Mouse (Mus musculus): ENCODE measurements around the gene Mdm2. TPM values are rescaled to one million over a fixed set of nuclear protein-coding genes. Genes with fewer than 3 reads are reported as not detected.

Mdm2 gene
- polyA plus RNA-seq, 1 experiment from 2014 or later = 63.1 TPM

DNA sequence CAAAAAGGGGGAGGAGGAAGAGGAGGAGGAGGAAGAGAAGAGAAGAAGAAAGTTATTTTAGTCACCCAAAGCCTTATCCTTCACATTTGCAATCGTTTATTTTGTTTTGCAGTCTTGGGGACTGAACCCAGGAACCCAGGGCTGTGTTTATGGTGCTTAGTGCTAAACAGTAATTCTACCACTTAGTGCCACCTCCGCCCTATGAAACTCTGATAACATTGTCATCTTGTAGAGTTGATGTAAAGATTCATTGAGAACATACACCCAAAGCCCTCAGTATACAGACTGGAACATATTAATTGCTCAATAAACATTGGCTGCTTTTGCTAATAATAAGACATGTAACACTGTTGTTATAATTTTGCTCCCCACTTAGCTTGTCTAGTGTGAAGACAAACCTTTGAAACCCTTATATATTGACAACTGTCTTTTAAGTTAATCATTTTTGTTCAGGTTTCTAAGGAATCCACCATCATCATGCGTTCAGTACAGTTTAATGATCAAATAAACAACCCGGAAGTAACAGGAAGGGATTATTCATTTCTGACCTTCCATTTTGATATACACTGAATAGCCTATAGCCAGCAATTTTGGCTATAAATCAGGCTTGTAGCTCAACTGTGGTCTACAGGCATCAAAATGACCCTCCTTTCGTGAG, 31.4 kb downstream of the Mdm2 start:
- Histone ChIP-seq H3K4me3 (ENCODE audit: low read depth, low read length) (no peak overlapping the region), H3K9me3 (ENCODE audit: control insufficient read depth, low read length) (no peaks in the 10 kb centered on the region), H3K27me3 (ENCODE audit: control insufficient read depth, insufficient read depth, low read length) (no peaks in the 10 kb centered on the region), H3K4me2 (ENCODE audit: low read depth, severe bottlenecking) (no peak overlapping the region), H3K36me3 (ENCODE audit: control insufficient read depth, insufficient read depth, low read length) (no peaks in the 10 kb centered on the region), H3K9ac (ENCODE audit: low read length) (no peak overlapping the region), H3K4me1 (ENCODE audit: control insufficient read depth, insufficient read depth, low read length) (peaks cover 8% of the 10 kb centered on the region; the same call in 1 of the 2 replicates), H3K27ac (replicated peaks; ENCODE audit: low read depth, low read length) (no peak overlapping the region)
- DNase-seq (ENCODE audit: low spot score) (no peak), ATAC-seq (ENCODE audit: insufficient number of reproducible peaks, low FRiP score, low TSS enrichment, low read depth) (no peak)
- 87% methylated on average over 5 of the region's 5 CpGs for WGBS

DNA sequence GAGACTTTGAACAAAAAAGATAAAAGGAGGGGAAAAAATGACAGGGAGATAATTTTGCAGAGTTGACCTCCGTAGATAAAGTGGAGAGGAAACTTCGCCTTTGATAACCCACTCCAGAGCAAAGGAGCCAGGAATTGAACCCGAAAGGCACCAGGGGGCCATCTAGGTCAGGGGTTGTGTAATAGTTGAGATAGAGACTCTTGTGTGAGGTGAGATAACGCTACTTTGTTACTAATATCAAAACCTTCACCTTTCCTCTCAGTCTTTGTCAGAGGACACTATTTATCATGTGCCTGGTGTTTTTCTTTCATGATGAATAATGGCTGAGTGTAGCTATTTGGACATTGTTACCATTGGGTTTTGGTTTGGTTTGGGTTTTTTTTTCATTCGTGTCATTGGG, 32.2 kb downstream of the Mdm2 start:
- no peak overlapping the region for H3K27ac ChIP-seq (replicated peaks; ENCODE audit: low read depth, low read length)
- no peak overlapping the region for H3K9ac ChIP-seq (ENCODE audit: low read length)
- no peak overlapping the region for H3K4me3 ChIP-seq (ENCODE audit: low read depth, low read length)
- H3K9me3 ChIP-seq (ENCODE audit: control insufficient read depth, low read length) = no peaks in the 10 kb centered on the region
- DNase-seq (ENCODE audit: low spot score) (no peak), ATAC-seq (ENCODE audit: insufficient number of reproducible peaks, low FRiP score, low TSS enrichment, low read depth) (no peak)
- H3K27me3 ChIP-seq (ENCODE audit: control insufficient read depth, insufficient read depth, low read length) = no peaks in the 10 kb centered on the region
- H3K4me2 ChIP-seq (ENCODE audit: low read depth, severe bottlenecking) = no peak overlapping the region
- 77% methylated on average over 5 of the region's 5 CpGs for WGBS
- H3K36me3 ChIP-seq (ENCODE audit: control insufficient read depth, insufficient read depth, low read length) = no peaks in the 10 kb centered on the region
- H3K4me1 ChIP-seq (ENCODE audit: control insufficient read depth, insufficient read depth, low read length) = peaks cover 8% of the 10 kb centered on the region; the same call in 1 of the 2 replicates

DNA sequence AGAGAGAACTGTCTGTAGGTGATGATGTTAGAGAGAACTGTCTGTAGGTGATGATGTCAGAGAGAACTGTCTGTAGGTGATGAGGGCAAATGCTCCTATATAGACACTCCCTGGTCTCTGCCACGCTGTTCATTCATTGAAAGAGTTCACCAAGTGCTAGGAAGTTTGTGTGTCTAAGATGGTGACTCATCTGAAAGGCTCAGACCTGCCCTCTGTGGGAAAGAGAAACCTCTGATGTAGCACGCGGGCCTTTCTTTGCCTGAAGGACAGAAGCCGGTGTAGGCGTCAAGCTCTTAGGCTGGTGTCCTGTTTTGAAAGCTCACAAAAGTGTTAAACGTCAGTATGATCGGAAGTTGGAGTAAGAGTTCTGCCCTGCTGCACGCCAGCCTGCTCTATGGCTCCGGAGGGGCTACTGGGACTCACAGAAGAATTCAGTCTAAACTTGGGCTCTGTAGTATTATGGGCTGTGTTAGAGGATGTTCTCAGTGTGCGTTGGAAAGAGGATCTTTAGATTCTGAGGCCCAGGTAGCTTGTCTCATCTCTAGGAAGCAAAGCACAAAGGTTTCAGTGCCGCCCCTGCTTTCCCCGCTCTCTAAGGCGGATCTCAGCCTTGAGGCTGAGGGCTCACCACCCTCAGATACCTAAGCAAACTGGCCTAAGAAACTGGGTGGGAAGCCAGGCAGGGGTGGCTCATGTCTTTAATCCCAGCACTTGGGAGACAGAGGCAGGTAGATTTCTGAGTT, 32.9 kb downstream of the Mdm2 start:
- Histone ChIP-seq H3K36me3 (ENCODE audit: control insufficient read depth, insufficient read depth, low read length) (no peaks in the 10 kb centered on the region), H3K9me3 (ENCODE audit: control insufficient read depth, low read length) (no peaks in the 10 kb centered on the region), H3K27ac (replicated peaks; ENCODE audit: low read depth, low read length) (no peak overlapping the region), H3K4me1 (ENCODE audit: control insufficient read depth, insufficient read depth, low read length) (peaks cover 8% of the 10 kb centered on the region; the same call in 1 of the 2 replicates), H3K4me2 (ENCODE audit: low read depth, severe bottlenecking) (no peak overlapping the region), H3K27me3 (ENCODE audit: control insufficient read depth, insufficient read depth, low read length) (no peaks in the 10 kb centered on the region), H3K9ac (ENCODE audit: low read length) (0 out of 2 replicates have a peak overlapping the region, but pooled peaks have one; percentile 7), H3K4me3 (ENCODE audit: low read depth, low read length) (no peak overlapping the region)
- WGBS = 77% methylated on average over 13 of the region's 13 CpGs
- DNase-seq (ENCODE audit: low spot score) (no peak), ATAC-seq (ENCODE audit: insufficient number of reproducible peaks, low FRiP score, low TSS enrichment, low read depth) (no peak)

DNA sequence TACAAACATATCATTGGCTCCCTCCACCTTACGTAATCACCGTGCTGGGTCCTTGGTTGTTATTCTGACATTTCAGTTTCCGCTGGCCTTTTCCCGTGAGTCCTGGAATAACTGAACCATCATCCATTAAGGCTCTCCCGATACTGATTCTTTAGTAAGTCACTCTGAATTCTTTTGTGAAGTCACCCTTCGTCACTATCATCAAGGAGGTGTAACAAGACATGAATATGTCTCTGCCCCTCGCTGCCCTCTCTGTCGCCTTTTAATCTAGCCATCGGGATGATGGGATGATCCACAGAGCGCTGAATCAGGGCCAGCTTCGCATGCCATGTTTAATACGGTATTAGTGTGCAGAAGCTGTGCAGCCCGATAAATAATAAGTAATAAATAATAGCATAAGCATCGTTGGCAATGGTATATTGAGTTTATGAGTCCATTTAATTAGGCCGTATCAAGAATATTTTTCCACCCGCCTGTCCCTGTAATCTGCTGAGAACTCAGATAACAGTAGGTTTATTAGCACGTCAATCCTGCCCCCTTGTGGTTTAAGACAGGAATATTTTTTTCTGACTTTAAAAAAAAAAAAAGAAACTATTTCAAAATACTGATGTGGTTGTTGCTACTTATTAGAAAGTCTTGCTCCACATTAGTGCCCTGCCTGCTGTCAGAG, 33.8 kb downstream of the Mdm2 start:
- H3K4me3 ChIP-seq (ENCODE audit: low read depth, low read length) = no peak overlapping the region
- H3K4me2 ChIP-seq (ENCODE audit: low read depth, severe bottlenecking) = peak overlapping the region; percentile 33
- no peak overlapping the region for H3K9ac ChIP-seq (ENCODE audit: low read length)
- H3K27me3 ChIP-seq (ENCODE audit: control insufficient read depth, insufficient read depth, low read length) = no peaks in the 10 kb centered on the region
- 34% methylated on average over 17 of the region's 17 CpGs for WGBS
- peaks cover 8% of the 10 kb centered on the region; the same call in 1 of the 2 replicates for H3K4me1 ChIP-seq (ENCODE audit: control insufficient read depth, insufficient read depth, low read length)
- DNase-seq (ENCODE audit: low spot score) (no peak), ATAC-seq (ENCODE audit: insufficient number of reproducible peaks, low FRiP score, low TSS enrichment, low read depth) (no peak)
- H3K36me3 ChIP-seq (ENCODE audit: control insufficient read depth, insufficient read depth, low read length) = no peaks in the 10 kb centered on the region
- H3K9me3 ChIP-seq (ENCODE audit: control insufficient read depth, low read length) = no peaks in the 10 kb centered on the region
- no peak overlapping the region for H3K27ac ChIP-seq (replicated peaks; ENCODE audit: low read depth, low read length)

DNA sequence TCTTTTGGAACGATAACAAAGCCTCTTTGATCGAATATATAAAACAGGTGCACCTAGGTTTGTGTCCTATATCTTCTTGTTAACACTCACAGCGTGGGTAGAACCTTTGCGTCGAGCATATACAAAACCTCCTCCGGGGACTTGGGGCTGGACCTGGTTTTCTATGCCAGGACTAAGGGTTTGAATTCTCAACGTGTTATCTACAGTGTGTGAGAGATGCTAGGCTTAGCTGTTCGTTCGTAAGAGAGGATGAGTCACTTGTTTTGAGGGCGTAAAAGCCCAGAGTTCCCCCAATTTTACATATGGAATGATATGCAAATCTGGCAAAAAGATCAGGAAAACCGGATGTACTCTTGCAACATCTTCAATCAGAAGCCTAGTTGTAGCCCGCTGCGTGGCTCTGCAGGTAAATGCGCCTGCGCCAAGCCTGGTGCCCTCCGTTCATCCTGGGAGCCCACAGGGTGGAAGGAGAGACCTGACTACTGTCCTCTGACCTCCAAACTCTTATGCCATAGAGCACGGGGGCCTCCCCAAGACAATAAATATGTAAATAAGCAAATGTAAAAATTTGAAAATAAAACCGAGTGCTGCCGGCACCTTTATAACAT, 34.4 kb downstream of the Mdm2 start:
- Histone ChIP-seq H3K27ac (replicated peaks; ENCODE audit: low read depth, low read length) (no peak overlapping the region), H3K4me3 (ENCODE audit: low read depth, low read length) (0 out of 2 replicates have a peak overlapping the region, but pooled peaks have one; percentile 14), H3K9me3 (ENCODE audit: control insufficient read depth, low read length) (no peaks in the 10 kb centered on the region), H3K9ac (ENCODE audit: low read length) (no peak overlapping the region), H3K4me1 (ENCODE audit: control insufficient read depth, insufficient read depth, low read length) (peaks cover 8% of the 10 kb centered on the region; the same call in 1 of the 2 replicates), H3K27me3 (ENCODE audit: control insufficient read depth, insufficient read depth, low read length) (no peaks in the 10 kb centered on the region), H3K36me3 (ENCODE audit: control insufficient read depth, insufficient read depth, low read length) (no peaks in the 10 kb centered on the region), H3K4me2 (ENCODE audit: low read depth, severe bottlenecking) (peak overlapping the region; percentile 33)
- WGBS = 38% methylated on average over 19 of the region's 19 CpGs
- DNase-seq (ENCODE audit: low spot score) (no peak), ATAC-seq (ENCODE audit: insufficient number of reproducible peaks, low FRiP score, low TSS enrichment, low read depth) (no peak)

DNA sequence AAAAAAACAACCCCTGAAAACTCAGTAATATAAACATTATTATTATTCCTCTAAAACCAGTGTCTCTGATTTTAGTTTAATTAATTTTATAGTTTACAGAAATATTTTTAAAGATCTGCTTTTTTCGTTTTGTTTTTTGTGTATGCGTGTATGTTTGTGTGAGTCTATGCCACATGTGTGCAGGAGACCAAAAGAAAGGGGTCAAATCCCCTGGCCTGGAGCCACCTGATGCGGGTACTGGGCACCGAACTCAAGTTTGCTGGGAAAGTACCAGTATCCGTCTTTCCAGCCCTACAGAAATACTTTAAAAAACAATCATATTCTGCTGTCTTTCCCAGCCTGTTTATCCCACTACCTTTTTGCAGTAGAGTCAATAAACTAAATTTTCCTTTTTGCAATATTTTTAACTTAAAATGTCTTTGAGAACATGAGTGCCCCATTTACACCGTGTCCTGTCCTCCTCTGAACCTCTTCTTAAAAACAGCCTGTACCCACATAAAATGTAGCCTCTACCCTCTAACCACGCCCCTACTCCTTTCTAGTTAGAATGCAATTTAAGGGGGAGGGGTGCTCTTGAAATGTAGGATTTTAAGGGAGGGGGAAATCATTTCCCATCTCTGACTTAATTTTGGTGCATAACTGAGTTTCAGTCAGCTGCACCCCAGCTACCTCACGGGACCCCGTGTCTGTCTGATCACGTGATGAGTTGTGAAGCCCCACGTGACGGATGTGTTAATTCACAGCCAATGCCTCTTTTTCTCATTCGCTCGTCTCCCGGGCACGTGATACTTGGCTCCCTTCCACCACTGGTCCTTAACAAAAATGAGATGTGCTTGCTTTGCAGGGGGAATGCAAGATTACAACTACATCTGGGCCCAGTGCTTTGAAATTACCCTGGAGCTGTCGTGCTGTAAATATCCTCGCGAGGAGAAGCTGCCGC, 35.2 kb downstream of the Mdm2 start:
- Histone ChIP-seq H3K4me2 (ENCODE audit: low read depth, severe bottlenecking) (peak overlapping the region; percentile 33; the same call in 1 of the 2 replicates), H3K4me3 (ENCODE audit: low read depth, low read length) (0 out of 2 replicates have a peak overlapping the region, but pooled peaks have one; percentile 14), H3K9me3 (ENCODE audit: control insufficient read depth, low read length) (no peaks in the 10 kb centered on the region), H3K27ac (replicated peaks; ENCODE audit: low read depth, low read length) (no peak overlapping the region), H3K4me1 (ENCODE audit: control insufficient read depth, insufficient read depth, low read length) (peaks cover 10% of the 10 kb centered on the region; the same call in 1 of the 2 replicates), H3K36me3 (ENCODE audit: control insufficient read depth, insufficient read depth, low read length) (no peaks in the 10 kb centered on the region), H3K27me3 (ENCODE audit: control insufficient read depth, insufficient read depth, low read length) (no peaks in the 10 kb centered on the region), H3K9ac (ENCODE audit: low read length) (no peak overlapping the region)
- DNase-seq (ENCODE audit: low spot score) (peak; percentile 75), ATAC-seq (ENCODE audit: insufficient number of reproducible peaks, low FRiP score, low TSS enrichment, low read depth) (peak; percentile 70; the same call in 1 of the 2 replicates)
- 40% methylated on average over 20 of the region's 20 CpGs for WGBS

DNA sequence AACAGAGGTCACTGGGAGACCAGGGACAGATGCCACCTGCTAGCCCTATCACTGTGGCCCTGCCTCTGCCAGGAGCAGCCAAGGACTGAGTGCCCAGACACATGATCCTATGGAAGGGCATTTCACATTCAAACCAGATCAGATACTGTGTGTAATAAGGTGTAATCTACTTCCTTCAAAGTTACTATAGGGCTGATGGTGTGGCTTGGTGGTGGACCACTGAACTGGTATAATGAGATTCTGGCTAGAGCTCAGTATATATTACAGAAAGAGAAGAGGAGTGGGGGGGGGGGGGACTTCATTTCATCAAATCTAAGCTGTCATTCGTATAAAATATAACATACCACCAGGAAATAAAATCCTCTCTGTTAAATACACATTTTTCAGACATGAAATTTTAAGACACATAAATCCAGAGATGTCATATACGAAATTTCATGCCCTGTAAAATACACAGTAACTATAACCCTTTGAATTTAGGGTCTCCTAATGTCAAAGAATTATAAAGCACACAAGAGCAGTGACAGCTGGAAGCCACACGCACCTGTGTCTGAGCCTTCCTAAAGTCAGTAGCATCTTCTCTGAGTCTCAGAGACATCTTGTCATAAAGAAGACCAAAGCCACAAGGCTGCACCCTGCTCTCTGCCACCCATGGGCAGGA, 36.1 kb downstream of the Mdm2 start:
- Histone ChIP-seq H3K4me2 (ENCODE audit: low read depth, severe bottlenecking) (no peak overlapping the region), H3K27me3 (ENCODE audit: control insufficient read depth, insufficient read depth, low read length) (no peaks in the 10 kb centered on the region), H3K9ac (ENCODE audit: low read length) (no peak overlapping the region), H3K4me1 (ENCODE audit: control insufficient read depth, insufficient read depth, low read length) (peaks cover 12% of the 10 kb centered on the region), H3K27ac (replicated peaks; ENCODE audit: low read depth, low read length) (no peak overlapping the region), H3K9me3 (ENCODE audit: control insufficient read depth, low read length) (no peaks in the 10 kb centered on the region), H3K4me3 (ENCODE audit: low read depth, low read length) (no peak overlapping the region), H3K36me3 (ENCODE audit: control insufficient read depth, insufficient read depth, low read length) (no peaks in the 10 kb centered on the region)
- WGBS = 86% methylated on average over 3 of the region's 3 CpGs
- ATAC-seq (ENCODE audit: insufficient number of reproducible peaks, low FRiP score, low TSS enrichment, low read depth) (no peak), DNase-seq (ENCODE audit: low spot score) (no peak)
